Mouse (Mus musculus) E14TG2a.4 (cell line): Measurements from ENCODE around the gene Nr2f2.

Source experiments
- H3K27me3 ChIP-seq: 2 replicates; pipeline ENCODE4 v1.6.1; 2014; ENCODE audit warnings: low read length, control low read depth; ENCODE audit not compliant: insufficient read depth
- H3K36me3 ChIP-seq: 2 replicates; pipeline ENCODE4 v1.6.1; 2014; ENCODE audit warnings: low read length, control low read depth; ENCODE audit not compliant: insufficient read depth
- H3K4me1 ChIP-seq: replicated peaks from 2 replicates; pipeline ENCODE4 v1.6.1; 2014; ENCODE audit warnings: low read depth, low read length, control low read depth
- H3K4me3 ChIP-seq: replicated peaks from 2 replicates; pipeline ENCODE4 v1.5.1; 2014; ENCODE audit warnings: mild to moderate bottlenecking, low read length
- H3K9me3 ChIP-seq: 2 replicates; pipeline ENCODE4 v1.6.1; 2014; ENCODE audit warnings: low read length, control low read depth
- CTCF ChIP-seq: conservative IDR thresholded peaks from 2 replicates; pipeline ENCODE4 v1.5.1; 2014; ENCODE audit warnings: low read length
- NANOG ChIP-seq: IDR thresholded peaks from 2 replicates; pipeline ENCODE4 v1.6.1; 2014; ENCODE audit warnings: borderline replicate concordance, low read length, mixed read lengths
- POU5F1 ChIP-seq: IDR thresholded peaks from 2 replicates; pipeline ENCODE4 v1.6.1; 2014; ENCODE audit warnings: low read length, borderline replicate concordance

Gene Nr2f2

DNA sequence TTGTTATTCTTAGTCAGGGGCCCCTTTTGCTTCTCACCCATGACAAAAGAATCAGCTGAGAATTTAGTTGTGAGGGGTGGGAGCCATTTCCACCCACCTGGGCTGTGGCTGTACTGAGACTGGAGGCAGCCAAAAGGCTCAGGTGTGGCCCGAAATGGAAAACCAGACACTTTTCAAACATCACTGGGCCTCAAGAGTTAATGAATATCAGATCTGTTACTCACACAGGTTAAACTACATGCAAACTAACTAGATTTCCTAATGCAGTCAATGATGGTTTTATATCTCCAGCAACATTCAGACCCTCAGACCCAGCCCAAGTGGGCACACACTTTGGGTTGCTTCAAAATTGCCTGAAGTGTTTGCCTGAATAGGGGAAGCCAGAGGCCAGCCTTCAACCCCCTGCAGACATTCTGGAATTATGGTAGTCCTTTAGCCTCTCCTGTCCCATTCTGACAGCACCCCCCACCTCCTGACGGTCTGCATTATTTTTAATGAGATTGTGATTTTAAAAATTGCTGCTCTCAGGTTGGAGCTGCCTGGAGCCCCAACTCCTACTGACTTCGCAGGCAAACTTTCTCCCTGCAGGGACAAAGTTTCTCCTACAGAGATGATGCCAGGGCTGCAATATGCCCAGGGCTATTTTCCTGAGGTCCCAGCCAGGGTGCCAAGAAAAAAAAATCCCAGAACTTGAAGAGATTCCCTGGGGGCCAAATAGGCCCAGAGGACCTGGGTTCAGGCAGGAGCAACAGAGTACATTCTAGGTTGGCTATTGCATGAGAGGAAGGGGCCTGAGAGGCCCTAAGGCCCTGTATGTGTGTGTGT, 9.6 kb downstream of the Nr2f2 start:
- TF ChIP-seq CTCF (no peak), NANOG (no peak), POU5F1 (no peak)
- peaks cover 28% of the 10 kb centered on the region for H3K4me1 ChIP-seq
- peaks cover 82% of the 10 kb centered on the region for H3K27me3 ChIP-seq

DNA sequence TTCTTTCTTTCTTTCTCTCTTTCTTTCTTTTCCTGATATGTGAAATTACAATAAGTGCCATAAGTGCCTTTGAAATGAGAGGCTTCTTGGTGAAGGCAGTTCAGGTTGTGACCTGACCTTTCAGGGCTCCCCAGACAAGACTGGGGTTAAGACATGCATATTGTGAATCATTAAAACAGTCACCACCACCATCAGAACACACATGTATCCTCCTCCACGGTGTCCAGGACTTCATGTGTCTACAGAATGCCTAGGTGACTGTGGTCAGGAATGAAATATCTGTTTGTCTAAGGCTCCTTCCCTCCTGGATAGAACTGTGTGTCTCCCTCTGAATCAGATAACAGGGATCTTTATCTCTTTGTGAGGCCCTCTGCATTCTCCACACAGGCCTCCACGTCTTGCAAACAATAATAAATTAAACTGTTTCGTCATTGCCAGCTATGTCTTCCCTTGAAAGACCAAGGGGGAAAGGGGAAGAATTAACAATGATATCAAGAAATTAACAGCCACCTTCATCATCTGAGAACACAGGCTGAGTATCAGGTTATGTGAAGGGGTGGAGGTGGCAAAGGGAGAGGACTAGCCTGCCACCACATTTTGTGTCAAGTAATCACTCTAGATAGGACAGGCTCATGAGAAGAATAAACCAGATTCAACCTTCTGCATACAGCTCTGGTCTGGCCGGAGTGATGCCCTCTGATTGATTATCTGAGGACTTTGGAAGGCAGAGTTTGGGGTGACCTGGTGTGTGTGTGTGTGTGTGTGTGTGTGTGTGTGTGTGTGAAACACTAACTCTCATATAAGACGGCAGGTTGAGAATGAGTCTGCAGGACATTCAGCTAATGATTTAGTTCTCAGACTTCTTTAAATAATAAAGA, 10.6 kb downstream of the Nr2f2 start:
- TF ChIP-seq NANOG (no peak), CTCF (no peak), POU5F1 (no peak)
- Histone ChIP-seq H3K36me3 (no peaks in the 10 kb centered on the region), H3K4me3 (no peak overlapping the region), H3K9me3 (no peaks in the 10 kb centered on the region), H3K27me3 (peaks cover 86% of the 10 kb centered on the region), H3K4me1 (peaks cover 36% of the 10 kb centered on the region)

More for the DNA sequence above, 9.6 kb downstream of the Nr2f2 start:
- no peaks in the 10 kb centered on the region for H3K9me3 ChIP-seq
- H3K4me3 ChIP-seq: no peak overlapping the region
- no peaks in the 10 kb centered on the region for H3K36me3 ChIP-seq

DNA sequence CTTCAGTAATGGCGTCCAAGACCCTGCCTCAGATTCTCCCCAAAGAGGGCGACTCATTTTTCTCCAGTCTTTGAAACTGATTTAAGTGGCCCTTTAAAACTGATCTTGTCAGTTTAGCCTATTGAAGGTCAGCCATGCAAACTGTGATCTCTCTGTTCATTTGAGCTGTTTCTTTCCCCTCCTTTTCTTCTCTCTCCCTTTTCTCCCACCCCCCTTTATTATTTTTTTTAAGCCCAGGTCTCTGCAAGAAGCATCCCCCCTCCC, 11.2 kb downstream of the Nr2f2 start:
- Histone ChIP-seq H3K9me3 (no peaks in the 10 kb centered on the region), H3K36me3 (no peaks in the 10 kb centered on the region), H3K4me3 (no peak overlapping the region), H3K4me1 (peaks cover 34% of the 10 kb centered on the region), H3K27me3 (peaks cover 84% of the 10 kb centered on the region)
- TF ChIP-seq CTCF (no peak), NANOG (no peak), POU5F1 (no peak)

DNA sequence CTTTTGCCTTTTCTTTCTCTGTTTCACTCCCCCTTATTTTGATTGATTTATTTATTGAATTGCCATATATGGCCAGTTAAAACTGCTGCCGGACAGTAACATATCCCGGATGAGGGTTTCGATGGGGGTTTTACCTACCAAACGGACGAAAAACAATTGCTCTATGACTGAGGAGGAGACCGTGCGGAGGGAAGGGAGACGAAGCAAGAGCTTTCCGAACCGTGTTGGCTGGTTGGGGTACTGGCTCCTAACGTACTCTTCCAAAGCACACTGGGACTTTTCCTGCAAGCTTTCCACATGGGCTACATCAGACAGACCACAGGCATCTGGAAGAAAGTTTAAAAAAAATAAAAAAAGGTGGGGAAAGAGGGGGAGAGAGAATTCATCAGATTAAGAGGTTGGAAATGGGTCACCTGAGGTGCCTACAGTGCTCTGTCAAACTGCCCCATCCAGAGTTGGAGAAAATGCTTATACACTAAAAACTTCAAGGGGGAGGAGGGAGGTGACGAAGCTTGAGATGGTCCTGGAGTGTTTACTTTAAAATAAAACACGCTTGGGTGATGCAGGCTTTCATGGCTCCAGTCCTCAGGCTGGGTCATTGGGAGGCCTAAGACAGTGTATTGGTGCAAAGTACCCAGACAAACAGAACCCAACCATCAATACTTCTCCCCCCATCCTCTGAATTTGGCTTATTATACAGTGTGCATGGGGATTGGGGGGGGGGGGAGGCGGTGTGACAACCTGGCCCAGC, 11.8 kb downstream of the Nr2f2 start:
- no peaks in the 10 kb centered on the region for H3K9me3 ChIP-seq
- H3K36me3 ChIP-seq: no peaks in the 10 kb centered on the region
- H3K4me3 ChIP-seq: no peak overlapping the region
- peaks cover 87% of the 10 kb centered on the region for H3K27me3 ChIP-seq
- peaks cover 39% of the 10 kb centered on the region for H3K4me1 ChIP-seq
- TF ChIP-seq NANOG: no peak
- TF ChIP-seq POU5F1: no peak
- no peak for TF ChIP-seq CTCF

DNA sequence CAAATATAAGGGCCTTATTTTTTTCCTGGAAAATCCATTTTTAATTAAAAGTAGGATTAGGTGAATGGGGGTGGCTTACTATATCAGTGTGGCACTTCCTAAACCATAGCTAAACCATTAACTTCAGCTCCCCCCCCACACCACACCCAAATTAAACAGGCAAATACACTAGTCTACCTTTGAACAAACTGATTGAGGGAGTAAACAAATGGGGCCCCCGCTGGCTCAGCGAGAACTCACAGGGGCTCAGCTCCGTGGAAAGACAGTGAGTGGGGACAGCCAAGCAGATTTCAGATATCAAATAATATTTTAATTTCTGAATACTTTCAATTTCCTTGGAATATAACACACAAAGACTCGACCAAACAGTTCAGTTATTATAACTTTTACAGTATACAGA, 13.4 kb downstream of the Nr2f2 start:
- no peaks in the 10 kb centered on the region for H3K36me3 ChIP-seq
- peaks cover 87% of the 10 kb centered on the region for H3K27me3 ChIP-seq
- H3K4me3 ChIP-seq: no peak overlapping the region
- H3K4me1 ChIP-seq: peaks cover 26% of the 10 kb centered on the region
- H3K9me3 ChIP-seq: no peaks in the 10 kb centered on the region
- TF ChIP-seq CTCF (no peak), POU5F1 (no peak), NANOG (no peak)

DNA sequence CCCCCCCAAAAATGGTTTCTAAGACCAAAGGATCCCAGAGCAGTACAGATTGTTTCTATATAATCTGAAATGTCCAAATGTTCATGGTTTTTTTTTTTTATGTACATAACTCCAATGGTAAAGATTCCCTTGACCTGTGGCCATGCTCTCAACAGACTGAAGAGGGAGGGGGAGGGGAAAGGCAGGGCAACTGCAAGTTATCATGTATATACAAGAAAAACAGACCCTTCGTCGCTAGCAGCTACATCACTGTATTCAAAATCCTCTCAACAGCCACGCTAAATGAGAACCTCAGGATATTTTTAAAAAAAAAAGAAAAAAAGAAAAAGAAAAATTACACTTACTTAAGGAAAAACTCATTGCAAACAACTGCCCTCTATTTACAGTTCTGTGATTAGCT, 13.9 kb downstream of the Nr2f2 start:
- H3K4me3 ChIP-seq: no peak overlapping the region
- peaks cover 21% of the 10 kb centered on the region for H3K4me1 ChIP-seq
- TF ChIP-seq NANOG: no peak
- no peak for TF ChIP-seq CTCF
- no peaks in the 10 kb centered on the region for H3K9me3 ChIP-seq
- H3K36me3 ChIP-seq: no peaks in the 10 kb centered on the region
- peaks cover 87% of the 10 kb centered on the region for H3K27me3 ChIP-seq

DNA sequence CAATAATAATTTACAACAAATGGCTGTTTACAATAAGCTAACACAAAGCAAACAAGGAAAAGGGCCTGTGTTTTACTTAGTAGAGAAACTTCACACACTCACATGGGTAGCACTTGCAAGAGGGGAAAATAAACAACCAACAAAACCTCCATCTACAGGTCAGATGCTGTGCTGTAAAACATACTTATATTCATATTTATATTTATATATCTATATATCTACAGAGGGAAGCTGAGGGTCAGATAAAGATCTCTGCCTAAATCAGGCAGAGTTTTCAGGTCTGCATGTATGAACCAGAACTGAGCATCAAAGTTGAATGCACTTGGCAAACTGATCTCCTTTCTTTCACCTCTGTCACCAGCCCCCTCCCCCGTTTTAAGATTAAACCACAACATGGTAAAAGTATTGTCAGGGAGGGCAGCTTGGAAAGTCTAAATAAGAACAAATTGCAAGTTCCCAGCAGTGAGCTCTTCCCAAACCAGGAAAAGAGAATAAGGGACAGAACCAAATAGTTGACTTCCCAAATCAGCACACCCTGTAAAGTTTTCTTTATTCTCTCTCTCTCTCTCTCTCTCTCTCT, 14.5 kb downstream of the Nr2f2 start:
- no peak overlapping the region for H3K4me3 ChIP-seq
- H3K9me3 ChIP-seq: no peaks in the 10 kb centered on the region
- H3K27me3 ChIP-seq: peaks cover 87% of the 10 kb centered on the region
- peaks cover 23% of the 10 kb centered on the region for H3K4me1 ChIP-seq
- H3K36me3 ChIP-seq: no peaks in the 10 kb centered on the region
- TF ChIP-seq NANOG (no peak), POU5F1 (no peak), CTCF (no peak)
